Mouse (Mus musculus): ENCODE results near the gene Cdh23.

The Cdh23 gene

DNA sequence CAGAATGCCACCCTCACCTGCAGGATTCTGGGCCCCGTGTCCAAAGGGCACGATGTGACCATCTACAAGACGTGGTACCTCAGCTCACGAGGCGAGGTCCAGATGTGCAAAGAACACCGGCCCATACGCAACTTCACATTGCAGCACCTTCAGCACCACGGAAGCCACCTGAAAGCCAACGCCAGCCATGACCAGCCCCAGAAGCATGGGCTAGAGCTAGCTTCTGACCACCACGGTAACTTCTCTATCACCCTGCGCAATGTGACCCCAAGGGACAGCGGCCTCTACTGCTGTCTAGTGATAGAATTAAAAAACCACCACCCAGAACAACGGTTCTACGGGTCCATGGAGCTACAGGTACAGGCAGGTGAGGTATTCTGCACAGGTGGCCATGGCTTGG is 338.4 kb downstream of the Cdh23 start:
- DNase-seq = no peak

DNA sequence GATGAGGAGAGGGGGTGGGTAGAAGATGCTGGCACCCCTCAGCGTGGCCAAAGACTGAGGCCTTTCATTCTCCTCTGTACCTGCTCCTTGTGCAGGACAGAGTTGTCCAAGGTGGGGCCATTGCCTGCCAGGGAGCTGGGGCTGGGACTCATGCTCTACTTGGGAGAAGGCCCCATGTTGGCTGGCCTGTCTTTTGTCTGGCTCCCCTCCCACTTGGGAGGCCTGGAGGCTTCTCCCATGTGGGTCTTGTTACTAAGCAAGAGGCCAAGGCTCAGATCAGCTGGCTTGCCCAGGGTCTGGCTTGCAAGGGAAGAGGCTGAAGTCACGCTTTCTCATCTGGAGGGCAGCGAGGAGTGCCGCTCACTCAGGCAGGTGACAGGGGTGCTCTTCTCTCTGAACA is 338.8 kb downstream of the Cdh23 start:
- DNase-seq = no peak

DNA sequence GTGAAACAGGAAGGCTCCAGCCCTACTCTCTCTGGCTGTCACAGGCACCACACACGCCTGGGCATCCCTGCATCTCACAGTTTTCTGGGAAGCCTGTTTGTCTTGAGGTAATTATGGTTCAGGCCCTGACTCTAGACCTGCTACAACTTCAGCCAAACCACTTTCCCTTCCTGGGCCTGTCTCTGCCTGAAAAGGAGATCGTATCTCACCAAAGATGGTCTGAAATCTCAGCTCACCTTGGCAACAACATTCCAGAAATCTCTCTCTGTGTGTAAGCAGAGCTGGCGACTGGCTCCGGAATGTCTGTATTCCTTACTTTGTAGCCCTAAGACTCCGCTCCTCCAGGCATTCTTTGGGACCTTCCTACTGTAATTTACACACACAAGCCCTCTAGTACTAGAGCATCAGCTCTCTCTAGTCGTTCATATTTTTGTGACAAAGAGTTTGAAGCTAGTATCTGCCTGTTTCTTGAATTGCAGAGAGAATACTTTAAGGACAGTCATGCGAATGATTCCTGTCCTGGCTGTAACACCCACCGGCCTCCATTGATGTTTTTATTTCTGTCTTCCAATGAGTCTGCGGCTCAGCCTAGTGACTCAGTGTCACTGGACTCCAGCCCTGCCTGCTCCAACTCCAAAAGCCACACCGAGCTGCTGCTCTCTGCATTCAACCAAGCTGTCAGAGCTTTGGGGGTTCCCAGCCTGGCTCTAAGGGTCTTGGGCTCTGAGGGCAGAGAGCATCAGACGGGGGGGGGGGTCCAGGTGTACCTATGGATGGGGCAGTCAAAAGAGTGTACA is 341.2 kb downstream of the Cdh23 start:
- no peak for DNase-seq

- DNase-seq = no peak
Measured at GRCm38 (mm10) chr10:60354003-60354325, 342.3 kb downstream of the Cdh23 start.

DNA sequence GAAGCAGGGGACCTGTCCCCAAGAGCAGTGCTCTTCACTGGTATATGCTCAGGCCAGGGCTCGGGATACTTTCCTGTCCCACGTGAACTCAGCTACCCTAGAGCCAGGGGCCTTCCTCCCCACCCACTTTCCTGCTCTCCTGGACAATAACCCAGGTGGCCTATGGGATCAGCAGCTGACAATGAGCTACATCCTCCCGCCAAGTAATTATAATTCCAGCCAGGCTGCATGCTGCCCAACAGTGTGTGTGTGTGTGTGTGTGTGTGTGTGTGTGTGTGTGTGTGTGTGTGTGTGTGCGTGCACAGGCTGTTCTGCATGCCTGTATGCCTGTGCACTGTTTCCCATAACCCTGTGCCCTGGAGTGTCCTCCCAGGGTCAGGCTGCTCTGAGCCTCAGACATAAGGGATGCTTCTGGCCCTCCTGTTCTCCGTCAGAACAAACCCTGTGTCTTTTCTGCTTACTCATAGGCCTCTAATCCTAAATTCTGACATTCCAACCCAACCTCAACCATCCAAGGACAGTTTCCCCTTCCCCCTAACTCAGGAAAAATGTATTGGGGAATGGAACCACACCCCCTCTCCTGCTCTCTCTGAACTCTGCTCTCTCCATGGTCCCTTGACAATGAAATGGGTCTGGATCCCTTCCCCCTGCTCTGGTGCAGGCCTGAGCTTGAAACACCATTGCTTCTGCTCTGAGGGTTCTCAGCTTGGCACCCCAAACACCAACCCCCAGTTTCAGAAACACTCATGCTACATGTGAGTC is 342.9 kb downstream of the Cdh23 start:
- DNase-seq = peak; percentile 17 to 45

GRCm38 (mm10) chr10:60351761-60352455 is 344.4 kb downstream of the Cdh23 start:
- DNase-seq = peak; percentile 59 to 74

DNA sequence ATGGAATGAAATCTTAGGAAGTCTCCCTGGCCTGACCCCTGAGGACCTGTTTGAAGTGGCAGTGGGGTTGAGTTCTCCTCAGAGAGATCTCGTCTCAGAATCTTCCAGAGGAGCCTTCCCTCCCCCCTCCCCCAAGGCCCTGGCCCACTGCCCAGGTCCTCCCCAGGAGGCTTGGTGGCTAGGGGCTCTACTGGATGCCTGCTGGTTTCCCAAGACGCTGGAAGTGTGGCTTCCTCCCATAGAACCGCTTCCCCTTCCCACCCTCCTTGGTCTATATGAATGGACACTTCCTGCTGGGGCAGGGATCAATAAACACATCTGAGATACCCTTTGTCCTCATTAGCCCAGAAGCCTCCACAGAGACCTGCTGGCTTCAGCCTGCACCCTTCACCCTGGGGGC is 345.0 kb downstream of the Cdh23 start:
- peak; percentile 38 to 51 for DNase-seq

- DNase-seq = peak; percentile 96 to 98
Measured at GRCm38 (mm10) chr10:60350805-60351167, 345.5 kb downstream of the Cdh23 start.

GRCm38 (mm10) chr10:60350077-60350804 is 346.0 kb downstream of the Cdh23 start:
- DNase-seq = no peak

GRCm38 (mm10) chr10:60349644-60350043 is 346.6 kb downstream of the Cdh23 start:
- no peak for DNase-seq

- DNase-seq = peak in 1 of 2 experiments; percentile 32
Measured at GRCm38 (mm10) chr10:60349056-60349455, 347.2 kb downstream of the Cdh23 start.

GRCm38 (mm10) chr10:60347768-60348610 is 348.3 kb downstream of the Cdh23 start:
- DNase-seq = no peak

DNA sequence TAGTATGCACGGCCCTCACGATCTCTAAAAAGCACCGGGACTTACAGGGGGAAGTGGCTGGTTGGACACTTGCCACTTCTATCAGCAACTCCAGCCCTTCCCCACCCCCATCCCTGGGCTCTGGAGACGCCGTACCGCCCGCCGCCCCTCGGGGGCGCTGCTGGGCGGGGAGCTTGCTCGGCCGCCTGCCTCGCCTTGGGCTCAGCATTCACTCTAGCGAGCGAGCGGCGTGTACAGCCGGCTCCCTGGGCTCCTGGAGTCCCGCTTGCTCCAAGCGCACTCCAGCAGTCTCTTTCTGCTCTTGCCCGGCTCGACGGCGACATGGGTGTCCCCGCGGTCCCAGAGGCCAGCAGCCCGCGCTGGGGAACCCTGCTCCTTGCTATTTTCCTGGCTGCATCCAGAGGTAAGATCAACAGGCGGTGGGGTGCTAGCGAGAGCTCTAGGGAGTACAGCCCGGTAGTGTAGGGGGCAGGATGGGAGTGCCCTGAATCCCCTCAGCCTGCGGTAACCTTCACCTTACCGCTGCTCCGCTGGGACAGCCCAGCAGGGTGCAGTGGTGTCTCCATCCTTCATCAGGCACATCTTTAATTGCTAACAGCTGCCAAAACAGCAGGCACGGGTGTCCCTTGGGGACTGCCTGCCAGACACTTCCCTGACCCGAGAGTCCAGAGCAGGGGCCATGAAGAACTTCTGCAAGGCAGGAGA is 349.4 kb downstream of the Cdh23 start, which contains the start of gene Vsir:
Gene Vsir, plus strand, starts transcription at position 151 of the 705 bp plus-strand sequence.
- DNase-seq = peak; percentile 82 to 88

DNA sequence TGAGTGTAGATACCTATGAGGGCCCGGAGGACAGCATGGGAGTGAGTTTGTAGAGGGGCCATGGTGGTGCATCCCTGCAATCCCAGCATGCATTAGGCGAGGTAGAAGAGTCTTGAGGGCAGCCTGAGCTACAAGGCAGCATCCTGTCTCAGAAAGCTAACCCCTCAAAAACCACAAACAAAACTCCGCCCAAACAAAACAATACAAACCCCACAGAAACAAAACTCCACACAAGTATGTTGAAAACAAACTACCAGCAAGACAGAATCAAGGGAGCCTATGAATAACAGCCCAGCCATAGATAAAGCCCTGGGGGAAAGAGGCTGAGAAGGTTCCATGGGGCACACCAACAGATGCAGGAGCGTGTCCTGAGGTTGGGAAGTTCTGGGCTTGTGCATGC is 350.2 kb downstream of the Cdh23 start:
- DNase-seq = no peak

DNA sequence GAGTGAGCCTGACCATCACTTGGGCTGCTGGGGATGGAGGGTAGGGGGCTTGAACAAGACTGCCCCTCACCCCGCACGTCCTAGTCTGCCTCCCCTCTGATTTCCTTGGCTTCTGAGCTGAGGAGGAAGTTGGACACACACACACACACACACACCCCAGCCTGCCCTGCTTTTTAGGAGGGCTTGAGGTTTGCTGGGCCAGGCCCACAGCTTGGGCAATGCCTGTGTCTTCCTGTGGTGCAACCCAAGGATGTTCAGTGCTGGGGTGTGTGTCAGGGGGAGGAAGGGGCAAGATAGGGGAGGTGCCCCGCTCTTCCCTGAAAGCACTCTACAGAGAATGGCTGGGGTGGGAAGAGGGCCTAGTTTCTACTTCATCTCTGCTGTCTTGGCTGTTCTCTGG is 352.2 kb downstream of the Cdh23 start:
- no peak for DNase-seq

GRCm38 (mm10) chr10:60341528-60341927 is 354.8 kb downstream of the Cdh23 start:
- no peak for DNase-seq

- DNase-seq = no peak
Measured at GRCm38 (mm10) chr10:60335021-60335420, 361.3 kb downstream of the Cdh23 start.

DNA sequence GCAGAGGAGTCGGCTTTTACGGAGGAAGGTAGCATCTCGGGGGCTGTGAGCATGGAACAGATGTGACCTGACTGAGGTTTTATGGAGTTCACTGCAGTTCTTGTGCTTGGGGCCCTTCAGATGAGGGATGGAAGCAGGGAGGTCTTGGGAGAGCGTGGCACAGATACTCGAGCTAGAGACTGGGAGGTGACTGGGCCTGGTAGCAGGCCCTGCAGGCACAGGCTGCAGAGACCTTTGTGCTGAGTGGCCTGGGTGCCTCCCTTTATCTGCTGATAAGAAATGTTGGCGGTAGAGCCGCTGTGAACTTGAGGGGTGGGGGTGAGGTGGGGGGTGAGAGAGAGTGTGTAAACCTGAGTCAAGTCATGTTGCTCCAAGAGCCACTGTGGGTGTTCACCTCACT is 361.7 kb downstream of the Cdh23 start:
- DNase-seq = no peak

DNA sequence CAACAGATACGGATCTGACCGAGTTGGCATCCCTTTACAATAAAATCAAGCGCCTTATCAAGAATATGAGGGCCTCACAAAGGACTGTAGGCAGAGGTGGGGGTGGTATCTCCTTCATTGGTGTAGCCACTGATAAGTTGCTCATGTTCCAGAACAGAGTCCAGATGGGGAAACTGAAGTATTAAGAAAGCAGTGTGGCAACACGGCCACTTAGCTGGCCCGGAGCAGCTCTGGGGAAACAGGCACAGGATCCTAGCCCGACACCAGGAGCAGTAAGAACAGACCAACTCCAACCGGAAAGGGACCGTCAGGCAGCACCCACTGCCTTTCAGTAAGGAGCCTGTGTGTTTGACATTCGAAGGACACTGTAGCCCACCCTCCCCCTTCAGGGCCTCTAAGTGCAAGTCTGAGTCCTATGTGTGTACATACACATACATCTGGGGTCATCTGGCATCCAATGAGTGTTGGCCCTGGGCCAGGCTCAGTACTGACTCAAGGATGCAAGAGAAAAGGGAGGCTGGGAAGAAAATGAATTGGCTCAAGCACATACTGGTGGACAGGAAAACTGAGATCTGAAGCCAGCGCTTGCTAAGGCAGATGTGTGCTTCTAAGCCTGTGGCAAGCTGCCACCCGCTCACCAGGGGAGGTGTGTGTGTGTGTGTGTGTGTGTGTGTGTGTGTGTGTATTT is 367.2 kb downstream of the Cdh23 start:
- peak in 1 of 2 experiments; percentile 36 for DNase-seq

DNA sequence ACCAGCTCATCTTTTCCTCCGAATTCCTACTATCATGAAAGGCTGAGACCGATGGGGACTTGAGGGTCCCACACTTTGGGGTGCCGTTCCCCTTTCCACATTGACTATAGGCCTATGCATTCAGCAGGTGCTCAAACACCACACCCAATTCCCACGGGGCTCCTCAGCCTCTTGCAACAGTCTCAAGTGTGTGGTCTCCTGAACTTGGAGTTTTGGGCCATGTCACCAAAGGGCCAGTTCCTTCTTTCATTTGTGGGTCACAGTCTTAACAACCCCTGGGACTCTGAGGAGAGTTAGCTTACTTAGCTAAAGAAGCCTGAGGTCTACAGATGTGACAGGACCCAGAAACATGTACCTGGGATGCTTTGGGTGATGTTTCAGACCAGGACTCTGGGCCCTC is 380.1 kb downstream of the Cdh23 start:
- DNase-seq = no peak

GRCm38 (mm10) chr10:60313606-60314005 is 382.7 kb downstream of the Cdh23 start:
- DNase-seq = no peak
